Mouse (Mus musculus) left cerebral cortex, adult 2 months (tissue): Measurements from ENCODE around the gene Setd3. TPM values are rescaled to one million over a fixed set of nuclear protein-coding genes. Genes with fewer than 3 reads are reported as not detected.
"Not testable (repeated sequence)": the region's sequence is repeated elsewhere in the genome, so short reads cannot be mapped to it uniquely, and the experiment has no call there.

ENCODE experiments used
- DNase-seq, 2 experiments: peaks; one replicate each; pipeline ENCODE4 v3.0.0; 2021 to 2022; ENCODE audit warnings: low spot score in 2 of 2, mixed read lengths in 1 of 2; ENCODE audit errors: extremely low spot score in 1 of 2
- H3K27ac ChIP-seq: fragments of 200-600 bp; 2 replicates; pipeline ENCODE4 v1.8.1; 2022
- H3K4me3 ChIP-seq: fragments of 200-600 bp; 2 replicates; pipeline ENCODE4 v1.8.1; 2022
- CTCF ChIP-seq: fragments of 200-600 bp; IDR thresholded peaks from 2 replicates; pipeline ENCODE4 v1.8.1; 2022; ENCODE audit warnings: antibody characterized with exemption, mild to moderate bottlenecking, moderate library complexity
- intact Hi-C: fragments of 180-260 bp; cut with DNase I; formaldehyde crosslinking; loops from one replicate; pipeline ENCODE4 v1.15.1; 2025
- total RNA-seq, 2 experiments: library from RNA; stranded (reverse); gene quantifications; 2 replicates each; pipeline ENCODE4 v1.2.3; 2021

Gene Setd3
- total RNA-seq, 2 experiments from 2014 or later, result 167 to 185 TPM

GRCm38 (mm10) chr12:108132450-108133070 is 46.6 kb downstream of the Setd3 start:
- intact Hi-C loops, result no loop called here
- no peak overlapping the region for H3K27ac ChIP-seq
- no peak for TF ChIP-seq CTCF
- DNase-seq, result no peak
- H3K4me3 ChIP-seq, result no peak overlapping the region

GRCm38 (mm10) chr12:108121288-108121687 is 57.8 kb downstream of the Setd3 start:
- Histone ChIP-seq H3K4me3 (no peak overlapping the region), H3K27ac (no peak overlapping the region)
- peak; percentile 74 to 75 for DNase-seq
- intact Hi-C loops, result loop anchor here (1.0 to 2.0 kb wide), 2 partner anchors 80 to 116 kb away; no protein-coding TSS in a partner anchor
- TF ChIP-seq CTCF, result peak; percentile 97

- no peak for TF ChIP-seq CTCF
- intact Hi-C loops, result loop anchor here (2.0 kb wide), 1 partner anchor 116 kb away; no protein-coding TSS in a partner anchor
- H3K4me3 ChIP-seq, result no peak overlapping the region
- DNase-seq, result no peak
- no peak overlapping the region for H3K27ac ChIP-seq
These were observed 58.7 kb downstream of the Setd3 start for GRCm38 (mm10) chr12:108120434-108120833.

GRCm38 (mm10) chr12:108119930-108120329 is 59.2 kb downstream of the Setd3 start:
- no peak for TF ChIP-seq CTCF
- DNase-seq, result no peak
- Histone ChIP-seq H3K4me3 (no peak overlapping the region), H3K27ac (no peak overlapping the region)
- intact Hi-C loops, result loop anchor here (2.0 kb wide), 1 partner anchor 115 kb away; no protein-coding TSS in a partner anchor

GRCm38 (mm10) chr12:108118902-108119531 is 60.1 kb downstream of the Setd3 start:
- no peak for DNase-seq
- Histone ChIP-seq H3K4me3 (no peak overlapping the region), H3K27ac (no peak overlapping the region)
- intact Hi-C loops, result no loop called here
- no peak for TF ChIP-seq CTCF

GRCm38 (mm10) chr12:108118503-108118901 is 60.6 kb downstream of the Setd3 start:
- intact Hi-C loops, result no loop called here
- Histone ChIP-seq H3K27ac (no peak overlapping the region), H3K4me3 (no peak overlapping the region)
- no peak for TF ChIP-seq CTCF
- DNase-seq, result no peak

- TF ChIP-seq CTCF, result no peak
- no peak for DNase-seq
- intact Hi-C loops, result no loop called here
- no peak overlapping the region for H3K4me3 ChIP-seq
- no peak overlapping the region for H3K27ac ChIP-seq
These were observed 67.9 kb downstream of the Setd3 start for GRCm38 (mm10) chr12:108111191-108111590.

GRCm38 (mm10) chr12:108110674-108111073 is 68.4 kb downstream of the Setd3 start:
- Histone ChIP-seq H3K4me3 (no peak overlapping the region), H3K27ac (no peak overlapping the region)
- no peak for DNase-seq
- no peak for TF ChIP-seq CTCF
- intact Hi-C loops, result no loop called here

- TF ChIP-seq CTCF, result no peak
- Histone ChIP-seq H3K4me3 (no peak overlapping the region), H3K27ac (peak overlapping the region; percentile 53)
- intact Hi-C loops, result no loop called here
- DNase-seq, result no peak
These were observed 69.4 kb downstream of the Setd3 start for GRCm38 (mm10) chr12:108109732-108110131.

- H3K4me3 ChIP-seq, intact Hi-C loops, H3K27ac ChIP-seq, DNase-seq: not testable (repeated sequence)
These were observed 70.5 kb downstream of the Setd3 start for GRCm38 (mm10) chr12:108108591-108108990.

GRCm38 (mm10) chr12:108103292-108103691 is 75.8 kb downstream of the Setd3 start:
- DNase-seq, result peak in 1 of 2 experiments; percentile 8
- H3K27ac ChIP-seq, result no peak overlapping the region
- intact Hi-C loops, result no loop called here
- H3K4me3 ChIP-seq, result no peak overlapping the region
- TF ChIP-seq CTCF, result no peak

GRCm38 (mm10) chr12:108102119-108102518 is 77.0 kb downstream of the Setd3 start:
- peak in 1 of 2 experiments; percentile 8 for DNase-seq
- H3K4me3 ChIP-seq, result no peak overlapping the region
- intact Hi-C loops, result no loop called here
- no peak overlapping the region for H3K27ac ChIP-seq
- TF ChIP-seq CTCF, result no peak

GRCm38 (mm10) chr12:108100181-108100580 is 78.9 kb downstream of the Setd3 start:
- Histone ChIP-seq H3K4me3 (no peak overlapping the region), H3K27ac (no peak overlapping the region)
- intact Hi-C loops, result no loop called here
- no peak for TF ChIP-seq CTCF
- DNase-seq, result no peak
